Mouse (Mus musculus): ENCODE measurements at regions not wholly inside any gene's neighbourhood (a gene's known extent, or its start where the extent isn't known, plus 50 kb on each side); places are given as distances from the start of the nearest gene placed in this dataset.

GRCm38 (mm10) chr7:133177179-133177575, 53.0 kb upstream of the Ctbp2 start:
- TF ChIP-seq TAL1 (IDR thresholded peaks at IDR 0.05; ENCODE audit: low read length) (no peak), JUND (IDR thresholded peaks at IDR 0.05; ENCODE audit: low read depth, low read length) (no peak), USF2 (IDR thresholded peaks at IDR 0.05; ENCODE audit: borderline replicate concordance in 1 of 2, insufficient read depth in 1 of 2, low read depth in 1 of 2, low read length in 2 of 2) (no peak)

GRCm38 (mm10) chr7:133176256-133177178, 52.4 kb upstream of the Ctbp2 start:
- H3K79me2 ChIP-seq (ENCODE audit: control insufficient read depth, insufficient read depth, low read length, poor library complexity) = no peaks in the 10 kb centered on the region
- H3K4me3 ChIP-seq (ENCODE audit: control insufficient read depth in 1 of 2, insufficient read depth in 1 of 2, low read depth in 2 of 2, low read length in 2 of 2) = no peak overlapping the region
- H3K27ac ChIP-seq (ENCODE audit: control insufficient read depth, low read depth, low read length) = no peak overlapping the region
- H3K9ac ChIP-seq (ENCODE audit: control insufficient read depth, low read depth, low read length, poor library complexity, severe bottlenecking) = no peak overlapping the region
- H3K36me3 ChIP-seq (ENCODE audit: control insufficient read depth in 1 of 2, insufficient read depth in 2 of 2, low read length in 2 of 2) = no peaks in the 10 kb centered on the region
- H3K4me1 ChIP-seq (ENCODE audit: control insufficient read depth in 1 of 2, insufficient read depth in 2 of 2, low read length in 2 of 2) = no peaks in the 10 kb centered on the region
- TF ChIP-seq KAT2A (conservative IDR thresholded peaks at IDR 0.05; ENCODE audit: low read depth, low read length) (no peak), E2F4 (IDR thresholded peaks at IDR 0.05; ENCODE audit: borderline replicate concordance, low read depth, low read length) (no peak)
- H3K9me3 ChIP-seq (replicated peaks; ENCODE audit: insufficient read depth, low read length) = no peaks in the 10 kb centered on the region
- no peaks in the 10 kb centered on the region for H3K27me3 ChIP-seq (ENCODE audit: control insufficient read depth in 1 of 2, insufficient read depth in 2 of 2, low read length in 2 of 2)
- no peak for DNase-seq (ENCODE audit: low read depth, low spot score)

More at GRCm38 (mm10) chr7:133177179-133177575, 53.0 kb upstream of the Ctbp2 start:
- DNase-seq (ENCODE audit: low read depth, low spot score) = no peak
- H3K79me2 ChIP-seq (ENCODE audit: control insufficient read depth, insufficient read depth, low read length, poor library complexity) = no peaks in the 10 kb centered on the region
- no peaks in the 10 kb centered on the region for H3K4me1 ChIP-seq (ENCODE audit: control insufficient read depth in 1 of 2, insufficient read depth in 2 of 2, low read length in 2 of 2)
- H3K4me3 ChIP-seq (ENCODE audit: control insufficient read depth in 1 of 2, insufficient read depth in 1 of 2, low read depth in 2 of 2, low read length in 2 of 2) = no peak overlapping the region
- H3K27ac ChIP-seq (ENCODE audit: control insufficient read depth, low read depth, low read length) = no peak overlapping the region
- H3K27me3 ChIP-seq (ENCODE audit: control insufficient read depth in 1 of 2, insufficient read depth in 2 of 2, low read length in 2 of 2) = no peaks in the 10 kb centered on the region
- no peak overlapping the region for H3K9ac ChIP-seq (ENCODE audit: control insufficient read depth, low read depth, low read length, poor library complexity, severe bottlenecking)
- H3K9me3 ChIP-seq (replicated peaks; ENCODE audit: insufficient read depth, low read length) = no peaks in the 10 kb centered on the region
- H3K36me3 ChIP-seq (ENCODE audit: control insufficient read depth in 1 of 2, insufficient read depth in 2 of 2, low read length in 2 of 2) = no peaks in the 10 kb centered on the region
